Mouse (Mus musculus): ENCODE measurements around the gene Zswim8. TPM values are rescaled to one million over a fixed set of nuclear protein-coding genes. Genes with fewer than 3 reads are reported as not detected.

Gene Zswim8
- 221 and 236 TPM in 2 replicates for polyA plus RNA-seq (2012; rRNA removed)

DNA sequence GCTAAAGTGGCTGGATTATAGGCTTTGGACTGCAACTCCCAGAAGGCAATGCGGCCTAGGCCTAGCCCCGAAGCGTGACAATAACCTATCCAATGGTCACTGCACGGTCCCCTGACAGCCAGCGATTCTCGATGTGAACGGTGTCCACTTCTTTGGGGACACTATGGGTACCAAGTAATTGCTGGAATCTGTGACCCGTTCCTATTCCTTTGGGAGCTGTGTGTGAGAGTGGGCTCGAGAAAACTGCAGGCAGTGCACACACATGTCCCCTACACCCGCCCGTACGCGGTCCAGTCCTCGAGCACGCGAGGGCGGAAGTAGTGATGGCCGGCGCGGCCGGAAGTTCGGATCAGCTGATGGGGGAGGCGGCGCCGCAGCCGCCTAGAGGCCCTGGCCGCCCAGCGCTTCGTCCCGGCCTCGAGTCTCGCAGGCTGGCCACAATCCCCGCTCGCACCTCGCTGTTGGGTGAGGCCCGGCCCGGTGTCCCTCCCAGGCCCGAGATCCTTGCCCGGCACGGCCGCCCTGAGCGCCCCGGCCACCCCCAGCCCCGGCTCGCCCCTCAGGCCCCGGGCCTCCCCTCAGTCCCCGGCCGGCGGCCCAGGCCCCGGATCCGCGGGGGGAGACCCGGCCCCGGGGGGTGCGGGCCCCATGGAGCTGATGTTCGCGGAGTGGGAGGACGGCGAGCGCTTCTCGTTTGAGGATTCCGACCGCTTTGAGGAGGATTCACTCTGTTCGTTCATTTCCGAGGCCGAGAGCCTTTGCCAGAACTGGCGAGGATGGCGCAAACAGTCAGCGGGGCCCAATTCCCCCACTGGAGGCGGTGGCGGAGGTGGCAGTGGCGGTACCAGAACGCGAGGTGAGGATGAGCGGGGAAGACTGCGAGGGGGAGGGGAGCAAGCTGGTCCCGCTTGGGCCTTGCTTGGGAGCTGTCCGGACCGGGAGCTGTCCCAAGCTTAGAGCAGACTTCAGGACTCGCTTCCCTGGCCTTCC lies at the start of gene Zswim8:
Gene Zswim8 (plus strand): TSS at position 352 of the 990 bp plus-strand sequence.
- WGBS: 1% methylated on average over 80 of the region's 80 CpGs
- H3K4me3 ChIP-seq (replicated peaks; ENCODE audit: extremely low read depth, low read depth, low read length): peak within 1 kb of the TSS; percentile 65
- peaks cover 8% of the 10 kb centered on the region for H3K4me1 ChIP-seq (ENCODE audit: control insufficient read depth, insufficient read depth, low read length)
- TF ChIP-seq CTCF (IDR thresholded peaks at IDR 0.05; ENCODE audit: insufficient read depth, low read length): no peak
- peak; percentile 75; the same call in 1 of the 2 replicates for TF ChIP-seq POLR2A (IDR thresholded peaks at IDR 0.05; ENCODE audit: borderline replicate concordance, extremely low read depth, low read depth, low read length)
- DNase-seq: peak; percentile 92

DNA sequence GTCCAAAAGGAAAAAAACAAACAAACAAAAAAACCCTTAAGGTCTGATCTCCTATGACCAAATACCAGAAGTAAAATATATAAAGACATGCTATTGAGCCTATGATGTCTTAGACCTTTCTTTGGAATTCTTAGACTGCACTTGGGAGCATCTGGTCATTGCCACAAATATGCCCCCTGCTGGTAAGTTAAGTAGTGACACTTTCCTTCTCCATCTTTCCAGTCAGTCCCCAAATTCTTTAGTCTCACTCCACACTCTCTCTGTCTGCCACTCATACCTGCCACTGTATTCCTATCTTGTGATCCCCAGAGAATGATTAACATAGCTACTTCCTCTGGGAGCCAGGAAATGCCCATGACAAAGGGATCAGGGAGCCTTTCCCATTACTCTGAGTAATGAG lies 49.0 kb upstream of the Zswim8 start:
- Histone ChIP-seq H3K4me3 (replicated peaks; ENCODE audit: extremely low read depth, low read depth, low read length) (no peak overlapping the region), H3K4me1 (ENCODE audit: control insufficient read depth, insufficient read depth, low read length) (no peaks in the 10 kb centered on the region)
- no peak for TF ChIP-seq POLR2A (IDR thresholded peaks at IDR 0.05; ENCODE audit: borderline replicate concordance, extremely low read depth, low read depth, low read length)
- peak; percentile 39; the same call in 1 of the 2 replicates for TF ChIP-seq CTCF (IDR thresholded peaks at IDR 0.05; ENCODE audit: insufficient read depth, low read length)
- peak; percentile 23 for DNase-seq

DNA sequence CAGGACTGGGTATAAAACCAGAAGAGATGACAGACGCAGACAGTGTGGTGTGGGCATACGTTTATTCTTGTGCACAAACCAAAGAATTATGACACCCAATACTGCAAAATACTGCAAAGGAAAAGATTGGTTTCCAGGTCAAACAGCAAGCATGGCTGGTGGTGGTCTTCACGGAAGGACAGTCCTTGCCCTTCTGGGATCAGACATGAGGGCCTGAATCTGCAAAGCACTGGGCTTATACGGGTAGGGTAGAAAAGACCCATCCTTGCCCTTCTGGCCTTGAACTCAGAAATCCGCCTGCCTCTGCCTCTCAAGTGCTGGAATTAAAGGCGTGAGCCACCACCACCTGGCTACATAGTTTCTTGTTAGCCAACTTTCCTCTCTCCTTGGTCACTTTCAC lies 48.5 kb upstream of the Zswim8 start:
- 91% methylated on average over 6 of the region's 6 CpGs for WGBS
- no peak overlapping the region for H3K4me3 ChIP-seq (replicated peaks; ENCODE audit: extremely low read depth, low read depth, low read length)
- H3K4me1 ChIP-seq (ENCODE audit: control insufficient read depth, insufficient read depth, low read length): no peaks in the 10 kb centered on the region
- no peak for TF ChIP-seq POLR2A (IDR thresholded peaks at IDR 0.05; ENCODE audit: borderline replicate concordance, extremely low read depth, low read depth, low read length)
- TF ChIP-seq CTCF (IDR thresholded peaks at IDR 0.05; ENCODE audit: insufficient read depth, low read length): no peak
- no peak for DNase-seq

DNA sequence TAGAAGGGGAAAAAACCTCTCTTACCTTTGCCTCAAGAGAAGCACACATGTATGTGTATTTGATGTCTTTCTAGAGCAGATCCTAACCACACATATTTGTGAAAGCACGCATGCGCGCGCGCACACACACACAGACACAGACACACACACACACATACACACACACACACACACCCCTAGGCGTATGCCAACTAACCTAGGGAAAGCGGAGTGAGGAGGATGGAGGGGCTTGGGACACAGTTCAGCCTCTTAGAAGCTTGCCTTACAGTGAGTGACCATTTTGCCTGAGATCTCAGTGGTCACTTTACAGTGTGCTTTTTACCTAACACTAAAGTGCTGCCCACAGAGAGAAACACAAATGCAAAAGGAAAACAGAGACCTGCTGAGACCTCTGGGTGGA lies 47.7 kb upstream of the Zswim8 start:
- TF ChIP-seq POLR2A (IDR thresholded peaks at IDR 0.05; ENCODE audit: borderline replicate concordance, extremely low read depth, low read depth, low read length): no peak
- no peak for TF ChIP-seq CTCF (IDR thresholded peaks at IDR 0.05; ENCODE audit: insufficient read depth, low read length)
- Histone ChIP-seq H3K4me1 (ENCODE audit: control insufficient read depth, insufficient read depth, low read length) (no peaks in the 10 kb centered on the region), H3K4me3 (replicated peaks; ENCODE audit: extremely low read depth, low read depth, low read length) (no peak overlapping the region)
- DNase-seq: no peak
- WGBS: over 99% methylated on average over 7 of the region's 7 CpGs

DNA sequence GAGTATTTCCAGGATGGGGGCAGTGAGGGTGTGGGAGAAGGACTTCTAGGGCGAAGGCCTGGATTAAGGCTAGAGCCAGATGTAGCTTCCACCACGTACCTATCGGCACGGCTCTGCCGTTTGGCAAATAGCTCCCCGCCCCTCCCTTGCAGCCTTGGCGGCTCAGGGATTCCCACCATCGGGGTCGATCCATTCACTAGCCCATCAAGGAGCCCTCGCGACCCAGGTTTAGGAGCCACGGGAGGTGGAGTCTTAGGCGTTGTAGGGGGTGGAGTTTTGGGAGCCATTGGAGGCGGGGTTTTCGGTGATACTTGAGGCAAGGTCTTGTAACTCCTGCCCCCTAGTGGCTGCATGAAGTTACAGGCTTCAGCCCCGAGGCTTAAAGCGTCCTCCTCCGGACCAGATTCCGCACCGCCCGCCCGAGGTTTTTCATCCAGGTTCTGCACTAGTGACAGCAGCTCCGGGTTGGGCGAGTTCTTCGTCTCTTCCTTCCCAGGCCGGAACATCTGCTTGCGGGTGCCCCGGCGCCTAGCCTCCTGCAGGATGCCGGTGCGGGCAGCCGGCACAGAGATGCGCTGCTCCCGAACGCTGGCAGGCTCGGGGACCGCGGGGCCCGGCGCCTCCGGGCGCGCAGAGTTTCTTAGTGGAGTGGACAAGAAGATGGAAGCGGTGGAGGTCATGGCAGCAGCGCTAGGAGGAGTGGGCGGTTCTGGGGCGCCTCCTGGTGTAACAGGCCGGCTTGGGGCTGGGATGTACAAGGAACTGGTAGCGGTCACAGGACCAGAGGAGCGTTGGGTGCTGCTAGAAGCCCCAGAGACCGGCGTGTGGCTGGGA lies 46.3 kb upstream of the Zswim8 start:
- H3K4me1 ChIP-seq (ENCODE audit: control insufficient read depth, insufficient read depth, low read length): no peaks in the 10 kb centered on the region
- WGBS: 2% methylated on average over 52 of the region's 52 CpGs
- peak; percentile 89 for DNase-seq
- 0 out of 2 replicates have a peak, but pooled peaks have one; percentile 30 for TF ChIP-seq POLR2A (IDR thresholded peaks at IDR 0.05; ENCODE audit: borderline replicate concordance, extremely low read depth, low read depth, low read length)
- peak; percentile 86 for TF ChIP-seq CTCF (IDR thresholded peaks at IDR 0.05; ENCODE audit: insufficient read depth, low read length)
- H3K4me3 ChIP-seq (replicated peaks; ENCODE audit: extremely low read depth, low read depth, low read length): peak overlapping the region; percentile 58

DNA sequence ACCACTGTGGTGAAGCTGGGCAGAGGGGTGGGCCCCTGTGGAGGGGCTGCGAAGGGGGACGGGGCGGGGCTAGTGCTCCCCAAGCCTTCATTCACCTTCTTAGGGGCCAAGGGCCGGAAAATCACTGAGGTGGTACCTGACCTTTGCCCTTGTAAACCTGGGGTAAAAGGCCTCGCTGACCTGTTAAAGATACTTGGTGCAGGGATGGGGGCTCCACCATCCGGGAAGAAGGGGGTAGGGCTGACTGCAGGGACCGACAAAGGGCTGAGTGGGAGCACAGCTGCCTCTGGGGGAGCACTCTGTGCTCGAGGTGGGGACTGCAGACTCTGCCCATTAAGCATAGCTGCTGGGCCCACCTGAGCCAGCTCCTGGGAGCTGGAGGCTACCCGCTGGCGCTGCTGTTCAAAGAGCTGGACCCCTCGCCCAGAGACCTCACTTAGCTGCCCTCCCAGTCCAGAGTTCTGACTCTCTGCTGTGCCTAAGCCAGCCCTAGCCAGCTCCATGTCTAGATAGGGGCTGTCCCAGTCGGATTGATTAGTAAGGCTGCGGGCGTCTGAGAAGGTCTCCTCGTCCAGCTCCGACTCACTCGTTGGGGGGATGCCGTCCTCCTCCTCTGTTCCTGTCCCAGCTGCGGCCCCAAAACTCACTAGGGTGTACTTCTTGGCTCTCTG lies 45.6 kb upstream of the Zswim8 start:
- H3K4me3 ChIP-seq (replicated peaks; ENCODE audit: extremely low read depth, low read depth, low read length): peak overlapping the region; percentile 58
- H3K4me1 ChIP-seq (ENCODE audit: control insufficient read depth, insufficient read depth, low read length): no peaks in the 10 kb centered on the region
- WGBS: 26% methylated on average over 19 of the region's 19 CpGs
- peak; percentile 19 for DNase-seq
- TF ChIP-seq POLR2A (IDR thresholded peaks at IDR 0.05; ENCODE audit: borderline replicate concordance, extremely low read depth, low read depth, low read length) (no peak), CTCF (IDR thresholded peaks at IDR 0.05; ENCODE audit: insufficient read depth, low read length) (no peak)

DNA sequence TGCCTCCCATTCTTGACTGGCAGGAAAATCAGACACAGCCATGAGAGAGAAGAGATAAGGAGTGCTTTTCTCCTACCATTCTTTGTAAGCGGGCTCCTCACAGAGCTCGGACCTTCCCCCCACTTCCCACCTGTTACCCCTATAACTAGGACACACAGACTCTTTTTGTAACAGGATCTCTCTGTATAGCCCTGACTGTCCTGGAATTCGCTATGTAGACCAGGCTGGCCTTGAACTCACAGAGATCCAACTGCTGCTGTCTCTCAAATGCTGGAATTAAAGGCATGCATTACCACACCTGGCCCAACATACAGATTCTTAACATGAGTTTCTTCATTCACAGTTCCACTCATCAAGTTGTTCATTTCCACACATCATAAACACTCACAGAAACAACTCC lies 44.6 kb upstream of the Zswim8 start:
- no peak overlapping the region for H3K4me3 ChIP-seq (replicated peaks; ENCODE audit: extremely low read depth, low read depth, low read length)
- WGBS: 94% methylated on average over 3 of the region's 3 CpGs
- no peak for DNase-seq
- H3K4me1 ChIP-seq (ENCODE audit: control insufficient read depth, insufficient read depth, low read length): no peaks in the 10 kb centered on the region
- TF ChIP-seq CTCF (IDR thresholded peaks at IDR 0.05; ENCODE audit: insufficient read depth, low read length) (no peak), POLR2A (IDR thresholded peaks at IDR 0.05; ENCODE audit: borderline replicate concordance, extremely low read depth, low read depth, low read length) (no peak)

DNA sequence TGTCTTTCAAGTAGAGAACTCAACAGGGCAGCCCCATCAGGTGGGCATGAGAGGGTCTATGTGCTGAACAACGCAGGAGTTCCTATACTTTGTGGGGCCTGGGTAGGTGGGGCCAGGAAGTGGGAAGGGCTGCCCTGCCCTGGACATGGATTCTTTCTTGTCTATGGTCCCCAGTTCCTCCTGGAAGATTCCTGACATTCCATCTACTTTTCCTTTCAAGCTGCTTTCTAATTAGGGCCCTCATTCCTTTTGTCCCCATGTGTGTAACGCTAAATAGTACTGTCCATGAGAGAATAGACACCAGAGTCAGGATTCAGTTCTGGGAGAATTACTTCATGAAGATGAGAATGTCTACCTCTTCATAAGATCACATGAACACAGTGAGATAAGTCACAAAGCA lies 43.8 kb upstream of the Zswim8 start:
- TF ChIP-seq CTCF (IDR thresholded peaks at IDR 0.05; ENCODE audit: insufficient read depth, low read length) (no peak), POLR2A (IDR thresholded peaks at IDR 0.05; ENCODE audit: borderline replicate concordance, extremely low read depth, low read depth, low read length) (no peak)
- no peak overlapping the region for H3K4me3 ChIP-seq (replicated peaks; ENCODE audit: extremely low read depth, low read depth, low read length)
- 58% methylated on average over 2 of the region's 2 CpGs for WGBS
- DNase-seq: no peak
- no peaks in the 10 kb centered on the region for H3K4me1 ChIP-seq (ENCODE audit: control insufficient read depth, insufficient read depth, low read length)

DNA sequence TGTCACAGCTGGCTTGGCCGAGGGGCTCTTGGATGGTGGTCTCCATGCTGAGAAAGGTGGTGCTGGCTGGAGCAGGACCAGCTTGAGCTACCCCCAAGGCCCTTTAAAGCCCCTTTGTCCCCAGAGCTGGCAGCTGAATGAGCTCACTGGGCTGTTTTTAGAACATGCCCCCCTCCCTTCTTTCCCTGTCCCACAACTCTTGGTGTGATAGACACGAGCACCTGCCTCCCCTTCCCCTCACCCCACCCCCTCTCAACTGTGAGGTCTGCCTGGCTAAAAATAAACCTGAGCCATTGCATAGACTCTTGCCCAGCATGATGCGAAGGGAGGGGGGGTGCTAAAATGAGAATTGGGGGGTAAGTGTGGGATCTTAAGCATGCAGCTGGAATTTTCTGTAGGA lies 42.9 kb upstream of the Zswim8 start:
- TF ChIP-seq CTCF (IDR thresholded peaks at IDR 0.05; ENCODE audit: insufficient read depth, low read length): no peak
- TF ChIP-seq POLR2A (IDR thresholded peaks at IDR 0.05; ENCODE audit: borderline replicate concordance, extremely low read depth, low read depth, low read length): no peak
- DNase-seq: no peak
- WGBS: 53% methylated on average over 3 of the region's 3 CpGs
- no peak overlapping the region for H3K4me3 ChIP-seq (replicated peaks; ENCODE audit: extremely low read depth, low read depth, low read length)
- no peaks in the 10 kb centered on the region for H3K4me1 ChIP-seq (ENCODE audit: control insufficient read depth, insufficient read depth, low read length)

All from lung, adult 2 months (tissue).